Mouse (Mus musculus) embryonic facial prominence, embryonic 15.5 days (tissue): ENCODE data around the gene Fbf1. TPM values are rescaled to one million over a fixed set of nuclear protein-coding genes. Genes with fewer than 3 reads are reported as not detected.

Source experiments
- ATAC-seq: fragments of 200-750 bp; cut with Nextera tagmentation; 2 replicates; pipeline ENCODE4 v1.8.0; 2017; ENCODE audit warnings: low read depth, moderate TSS enrichment; ENCODE audit not compliant: insufficient number of reproducible peaks, low FRiP score, low TSS enrichment
- H3K27ac ChIP-seq: fragments of 300-500 bp; sonication (generic); replicated peaks from 2 replicates; pipeline ENCODE4 v1.5.1; 2015; ENCODE audit warnings: mild to moderate bottlenecking, inconsistent platforms
- H3K27me3 ChIP-seq: fragments of 300-500 bp; sonication (generic); 2 replicates; pipeline ENCODE4 v1.6.1; 2015; ENCODE audit warnings: inconsistent platforms
- H3K36me3 ChIP-seq: fragments of 300-500 bp; sonication (generic); 2 replicates; pipeline ENCODE4 v1.6.1; 2015; ENCODE audit warnings: mild to moderate bottlenecking, inconsistent platforms
- H3K4me1 ChIP-seq: fragments of 300-500 bp; sonication (generic); 2 replicates; pipeline ENCODE4 v1.6.1; 2015; ENCODE audit warnings: inconsistent platforms
- H3K4me2 ChIP-seq: fragments of 300-500 bp; sonication (generic); replicated peaks from 2 replicates; pipeline ENCODE4 v1.6.1; 2015; ENCODE audit warnings: mild to moderate bottlenecking, inconsistent platforms
- H3K4me3 ChIP-seq: fragments of 300-500 bp; sonication (generic); replicated peaks from 2 replicates; pipeline ENCODE4 v1.5.1; 2015; ENCODE audit warnings: mild to moderate bottlenecking, inconsistent platforms
- H3K9ac ChIP-seq: fragments of 300-500 bp; sonication (generic); 2 replicates; pipeline ENCODE4 v1.6.1; 2015; ENCODE audit warnings: inconsistent platforms
- H3K9me3 ChIP-seq: fragments of 300-500 bp; sonication (generic); replicated peaks from 2 replicates; pipeline ENCODE4 v1.6.1; 2016; ENCODE audit warnings: inconsistent platforms
- WGBS: fragments of 180-500 bp; shearing (Covaris S2); methylation state at CpG from one replicate; pipeline ENCODE4 v1.1.7; 2015; 5-methylcytosine and 5-hydroxymethylcytosine counted together
- polyA plus RNA-seq: library from polyadenylated mRNA; unstranded; fragments of >200 nt; fragmentation: Nextera tagmentation; extraction: Ambion mirVana; gene quantifications from 2 replicates; pipeline ENCODE4 v1.2.1, GENCODE M21; 2015

The Fbf1 gene
- polyA plus RNA-seq, 1 experiment from 2014 or later: 44.9 TPM

- Histone ChIP-seq H3K27me3 (no peaks in the 10 kb centered on the region), H3K4me3 (peak within 1 kb of the TSS; percentile 89), H3K4me1 (peaks cover 26% of the 10 kb centered on the region), H3K9ac (peak within 1 kb of the TSS; percentile 88), H3K9me3 (no peaks in the 10 kb centered on the region), H3K36me3 (peaks cover 25% of the 10 kb centered on the region; the same call in 1 of the 2 replicates), H3K4me2 (peak within 1 kb of the TSS; percentile 69), H3K27ac (peak within 1 kb of the TSS; percentile 98)
- under 1% methylated on average over 62 of the region's 62 CpGs for WGBS
- peak; percentile 98 for ATAC-seq
Measured at GRCm38 (mm10) chr11:116198639-116199531, 30.9 kb upstream of the Fbf1 start, which contains the start of the genes Ten1 and Acox1. Gene Ten1 (plus strand): TSS chr11:116198855. Gene Acox1 (minus strand): TSS chr11:116199045.

GRCm38 (mm10) chr11:116198132-116198531 is 30.2 kb upstream of the Fbf1 start:
- Histone ChIP-seq H3K4me3 (peak overlapping the region; percentile 89), H3K4me1 (peaks cover 26% of the 10 kb centered on the region), H3K27ac (peak overlapping the region; percentile 98), H3K9me3 (no peaks in the 10 kb centered on the region), H3K36me3 (peaks cover 20% of the 10 kb centered on the region; the same call in 1 of the 2 replicates), H3K4me2 (peak overlapping the region; percentile 69), H3K9ac (peak overlapping the region; percentile 88), H3K27me3 (no peaks in the 10 kb centered on the region)
- 19% methylated on average over 13 of the region's 13 CpGs for WGBS
- no peak for ATAC-seq

GRCm38 (mm10) chr11:116197584-116197906 is 29.6 kb upstream of the Fbf1 start:
- Histone ChIP-seq H3K27me3 (no peaks in the 10 kb centered on the region), H3K27ac (no peak overlapping the region), H3K9me3 (no peaks in the 10 kb centered on the region), H3K4me1 (peaks cover 26% of the 10 kb centered on the region), H3K36me3 (peaks cover 19% of the 10 kb centered on the region; the same call in 1 of the 2 replicates), H3K4me2 (peak overlapping the region; percentile 69), H3K4me3 (peak overlapping the region; percentile 89), H3K9ac (no peak overlapping the region)
- ATAC-seq: no peak
- 87% methylated on average over 6 of the region's 6 CpGs for WGBS

- H3K27ac ChIP-seq: no peak overlapping the region
- peaks cover 26% of the 10 kb centered on the region for H3K4me1 ChIP-seq
- no peak overlapping the region for H3K9ac ChIP-seq
- peaks cover 19% of the 10 kb centered on the region; the same call in 1 of the 2 replicates for H3K36me3 ChIP-seq
- ATAC-seq: no peak
- no peaks in the 10 kb centered on the region for H3K27me3 ChIP-seq
- WGBS: 93% methylated on average over 18 of the region's 18 CpGs
- H3K4me3 ChIP-seq: no peak overlapping the region; the same call in 1 of the 2 replicates
- H3K9me3 ChIP-seq: no peaks in the 10 kb centered on the region
- H3K4me2 ChIP-seq: no peak overlapping the region; the same call in 1 of the 2 replicates
Measured at GRCm38 (mm10) chr11:116196866-116197583, 29.1 kb upstream of the Fbf1 start.

GRCm38 (mm10) chr11:116196336-116196735 is 28.4 kb upstream of the Fbf1 start:
- ATAC-seq: no peak

GRCm38 (mm10) chr11:116195252-116195651 is 27.3 kb upstream of the Fbf1 start:
- no peak overlapping the region for H3K4me2 ChIP-seq
- H3K27ac ChIP-seq: no peak overlapping the region
- no peaks in the 10 kb centered on the region for H3K27me3 ChIP-seq
- H3K9ac ChIP-seq: no peak overlapping the region
- no peaks in the 10 kb centered on the region for H3K9me3 ChIP-seq
- H3K4me3 ChIP-seq: no peak overlapping the region
- ATAC-seq: no peak
- whole genome bisulfite sequencing: 68% methylated on average over 5 of the region's 5 CpGs
- H3K4me1 ChIP-seq: peaks cover 26% of the 10 kb centered on the region
- peaks cover 32% of the 10 kb centered on the region for H3K36me3 ChIP-seq

More at GRCm38 (mm10) chr11:116196336-116196735, 28.4 kb upstream of the Fbf1 start:
- Histone ChIP-seq H3K4me2 (no peak overlapping the region), H3K9me3 (no peaks in the 10 kb centered on the region), H3K9ac (no peak overlapping the region), H3K27me3 (no peaks in the 10 kb centered on the region), H3K27ac (no peak overlapping the region), H3K4me3 (no peak overlapping the region), H3K36me3 (peaks cover 23% of the 10 kb centered on the region), H3K4me1 (peaks cover 26% of the 10 kb centered on the region)
- 91% methylated on average over 3 of the region's 3 CpGs for WGBS

- H3K9me3 ChIP-seq: no peaks in the 10 kb centered on the region
- H3K27me3 ChIP-seq: no peaks in the 10 kb centered on the region
- no peak overlapping the region for H3K9ac ChIP-seq
- H3K4me1 ChIP-seq: peaks cover 24% of the 10 kb centered on the region
- no peak overlapping the region for H3K27ac ChIP-seq
- H3K4me2 ChIP-seq: no peak overlapping the region
- no peak overlapping the region for H3K4me3 ChIP-seq
- WGBS: 92% methylated on average over 8 of the region's 8 CpGs
- H3K36me3 ChIP-seq: peaks cover 38% of the 10 kb centered on the region
- ATAC-seq: no peak
Measured at GRCm38 (mm10) chr11:116194619-116195018, 26.7 kb upstream of the Fbf1 start.

GRCm38 (mm10) chr11:116187226-116187930 is 19.4 kb upstream of the Fbf1 start:
- Histone ChIP-seq H3K27ac (0 out of 2 replicates have a peak overlapping the region, but pooled peaks have one; percentile 0), H3K9ac (no peak overlapping the region), H3K36me3 (peaks cover 60% of the 10 kb centered on the region)

GRCm38 (mm10) chr11:116186360-116186759 is 18.4 kb upstream of the Fbf1 start:
- Histone ChIP-seq H3K9me3 (no peaks in the 10 kb centered on the region), H3K4me2 (no peak overlapping the region), H3K4me1 (peaks cover 17% of the 10 kb centered on the region), H3K36me3 (peaks cover 64% of the 10 kb centered on the region), H3K27me3 (no peaks in the 10 kb centered on the region), H3K9ac (no peak overlapping the region), H3K27ac (peak overlapping the region; percentile 72), H3K4me3 (no peak overlapping the region)
- no peak for ATAC-seq
- 49% methylated on average over 11 of the region's 11 CpGs for WGBS

More at GRCm38 (mm10) chr11:116187226-116187930, 19.4 kb upstream of the Fbf1 start:
- H3K4me3 ChIP-seq: no peak overlapping the region
- no peak for ATAC-seq
- 37% methylated on average over 11 of the region's 11 CpGs for WGBS
- H3K27me3 ChIP-seq: no peaks in the 10 kb centered on the region
- H3K4me1 ChIP-seq: peaks cover 17% of the 10 kb centered on the region
- H3K9me3 ChIP-seq: no peaks in the 10 kb centered on the region
- H3K4me2 ChIP-seq: no peak overlapping the region

GRCm38 (mm10) chr11:116185836-116186235 is 17.9 kb upstream of the Fbf1 start:
- H3K4me1 ChIP-seq: peaks cover 17% of the 10 kb centered on the region
- H3K9ac ChIP-seq: no peak overlapping the region
- no peak overlapping the region for H3K4me3 ChIP-seq
- no peak; the same call in 1 of the 2 replicates for ATAC-seq
- WGBS: 62% methylated on average over 3 of the region's 3 CpGs
- no peaks in the 10 kb centered on the region for H3K9me3 ChIP-seq
- H3K36me3 ChIP-seq: peaks cover 60% of the 10 kb centered on the region
- peak overlapping the region; percentile 72 for H3K27ac ChIP-seq
- no peak overlapping the region for H3K4me2 ChIP-seq
- no peaks in the 10 kb centered on the region for H3K27me3 ChIP-seq
